Mouse (Mus musculus) liver, embryonic 14.5 days (tissue): ENCODE results near the gene Snrpa. TPM values are rescaled to one million over a fixed set of nuclear protein-coding genes. Genes with fewer than 3 reads are reported as not detected.

Source experiments
- ATAC-seq: fragments of 200-750 bp; cut with Nextera tagmentation; 2 replicates; pipeline ENCODE4 v1.8.0; 2017; ENCODE audit warnings: moderate number of reproducible peaks, mild to moderate bottlenecking, moderate library complexity; ENCODE audit not compliant: insufficient read depth
- DNase-seq, 3 experiments: peaks; one replicate each; pipeline ENCODE4 v3.0.0-alpha.2; 2012 to 2013; ENCODE audit warnings: low read depth in 3 of 3, low spot score in 3 of 3
- H3K27ac ChIP-seq: fragments of 300-500 bp; sonication (generic); 2 replicates; pipeline ENCODE4 v1.5.1; 2014; ENCODE audit warnings: moderate library complexity, mild to moderate bottlenecking, control low read depth, inconsistent platforms
- H3K27me3 ChIP-seq: fragments of 300-500 bp; sonication (generic); 2 replicates; pipeline ENCODE4 v1.6.1; 2014; ENCODE audit warnings: mild to moderate bottlenecking, low read length, moderate library complexity; ENCODE audit not compliant: control insufficient read depth, insufficient read depth
- H3K36me3 ChIP-seq: fragments of 300-500 bp; sonication (generic); replicated peaks from 2 replicates; pipeline ENCODE4 v1.6.1; 2014; ENCODE audit warnings: low read depth; ENCODE audit not compliant: control insufficient read depth, insufficient read depth
- H3K4me1 ChIP-seq, 2 experiments: fragments of 200-500 bp in 1 of 2; fragments of 300-500 bp in 1 of 2; sonication (generic) in 1 of 2; replicated peaks; 2 replicates each; pipeline ENCODE4 v1.6.1; 2012 to 2014; ENCODE audit warnings: antibody characterized with exemption in 1 of 2, inconsistent platforms in 1 of 2, low read length in 1 of 2; ENCODE audit not compliant: control insufficient read depth in 2 of 2, insufficient read depth in 2 of 2
- H3K4me2 ChIP-seq: fragments of 300-500 bp; sonication (generic); 2 replicates; pipeline ENCODE4 v1.6.1; 2014; ENCODE audit warnings: low read depth, mild to moderate bottlenecking, control low read depth, moderate library complexity
- H3K4me3 ChIP-seq, 2 experiments: fragments of 200-500 bp in 1 of 2; fragments of 300-500 bp in 1 of 2; sonication (generic) in 1 of 2; 2 replicates each; pipeline ENCODE4 v1.5.1; 2012 to 2014; ENCODE audit warnings: low read depth in 2 of 2, low read length in 2 of 2, mild to moderate bottlenecking in 2 of 2, control low read depth in 1 of 2, inconsistent platforms in 1 of 2, moderate library complexity in 1 of 2; ENCODE audit not compliant: insufficient read depth in 1 of 2
- H3K9ac ChIP-seq: fragments of 300-500 bp; sonication (generic); replicated peaks from 2 replicates; pipeline ENCODE4 v1.6.1; 2014; ENCODE audit warnings: mild to moderate bottlenecking, control low read depth, moderate library complexity
- H3K9me3 ChIP-seq: fragments of 300-500 bp; sonication (generic); 2 replicates; pipeline ENCODE4 v1.6.1; 2016; ENCODE audit warnings: low read length, mixed read lengths; ENCODE audit not compliant: control insufficient read depth
- CTCF ChIP-seq: IDR thresholded peaks from 2 replicates; pipeline ENCODE4 v1.5.1; 2016; ENCODE audit warnings: antibody characterized with exemption, low read depth, control low read depth
- EP300 ChIP-seq: IDR thresholded peaks from 2 replicates; pipeline ENCODE4 v1.6.1; 2016; ENCODE audit warnings: antibody characterized with exemption, low read depth
- WGBS: fragments of 180-500 bp; shearing (Covaris S2); extraction: QIAGEN DNeasy Blood & Tissue Kit; methylation state at CpG from one replicate; pipeline ENCODE4 v1.1.7; 2014; ENCODE audit not compliant: insufficient replicate concordance; 5-methylcytosine and 5-hydroxymethylcytosine counted together
- microRNA counts: library from miRNA; unstranded; fragments of <30 nt; microRNA quantifications from one replicate; lab custom pipeline; 2016
- microRNA-seq: library from miRNA; unstranded; fragments of <30 nt; microRNA quantifications from one replicate; pipeline ENCODE4, GENCODE M21; 2016
- polyA plus RNA-seq, 2 experiments: library from polyadenylated mRNA; depleted of rRNA in 1 of 2; stranded (reverse) in 1 of 2; unstranded in 1 of 2; fragments of >200 nt; fragmentation: Nextera tagmentation in 1 of 2; extraction: Ambion mirVana in 1 of 2; gene quantifications; 2 replicates each; pipeline versions ENCODE4 v1.2.1 to v1.2.3; 2012 to 2014

Gene Snrpa
- polyA plus RNA-seq, 2 experiments = 82.6 to 93.3 TPM

GRCm38 (mm10) chr7:27156005-27156404, 40.1 kb downstream of the Snrpa start:
- Histone ChIP-seq H3K36me3 (peaks cover 4% of the 10 kb centered on the region), H3K9ac (no peak overlapping the region), H3K4me2 (no peak overlapping the region), H3K27me3 (no peaks in the 10 kb centered on the region), H3K9me3 (no peaks in the 10 kb centered on the region), H3K4me1 (peaks cover 0 to 7% of the 10 kb centered on the region in 2 experiments; a peak in 2 of 4 replicates), H3K27ac (no peak overlapping the region), H3K4me3 (no peak overlapping the region)
- WGBS = 84% methylated on average over 13 of the region's 13 CpGs
- TF ChIP-seq CTCF = no peak
- no peak for TF ChIP-seq EP300
- ATAC-seq = no peak
- DNase-seq = no peak

GRCm38 (mm10) chr7:27153205-27153764, 42.8 kb downstream of the Snrpa start, which contains the start of gene Cyp2t4:
Gene Cyp2t4, plus strand, starts transcription at chr7:27153714.
- peaks cover under 1% of the 10 kb centered on the region for H3K36me3 ChIP-seq
- no peak within 1 kb of the TSS for H3K4me3 ChIP-seq
- ATAC-seq (no peak), DNase-seq (no peak)
- no peaks in the 10 kb centered on the region for H3K9me3 ChIP-seq
- no peak within 1 kb of the TSS for H3K9ac ChIP-seq
- TF ChIP-seq CTCF (no peak), EP300 (no peak)
- no peak within 1 kb of the TSS for H3K27ac ChIP-seq
- no peaks in the 10 kb centered on the region for H3K4me1 ChIP-seq
- 66% methylated on average over 10 of the region's 10 CpGs for WGBS
- no peaks in the 10 kb centered on the region for H3K27me3 ChIP-seq
- no peak within 1 kb of the TSS for H3K4me2 ChIP-seq

MicroRNAs encoded within 50 kb of the gene (microRNA counts, 519-probe panel; counts per million panel counts)
- microRNA mmu-miR-1191 (lab: Ali Mortazavi, UCI) = 69.9 counts per million

Small RNAs within 50 kb of the gene (microRNA-seq; reads per million reads assigned to microRNA genes)
- gene Mir1191 (11.8 reads per million, percentile 23 among the genes with 10 or more reads in this experiment), gene Mir3101 (not detected)

Other genes with a start within 250 kb of the Snrpa start
- gene Cyp2a12, start 167.2 kb downstream of the Snrpa start, polyA plus RNA-seq (2012; rRNA removed) = 2.0 and 2.5 TPM in 2 replicates
- 1.8 and 2.6 TPM in 2 replicates for gene Cyp2a12, start 167.2 kb downstream of the Snrpa start, polyA plus RNA-seq (2014; fragmentation: Nextera tagmentation; extraction: Ambion mirVana)
- gene Cyp2f2, start 76.4 kb downstream of the Snrpa start, polyA plus RNA-seq (2012; rRNA removed) = 0.09 and 0.21 TPM in 2 replicates
- gene Cyp2f2, start 76.4 kb downstream of the Snrpa start, polyA plus RNA-seq (2014; fragmentation: Nextera tagmentation; extraction: Ambion mirVana) = 0.32 and 0.45 TPM in 2 replicates
- not detected in 2 replicates for gene Cyp2t4, start 42.6 kb downstream of the Snrpa start, polyA plus RNA-seq (2012; rRNA removed)
- not detected in 2 replicates for gene Cyp2t4, start 42.6 kb downstream of the Snrpa start, polyA plus RNA-seq (2014; fragmentation: Nextera tagmentation; extraction: Ambion mirVana)
- gene Egln2, start 29.5 kb downstream of the Snrpa start, polyA plus RNA-seq (2012; rRNA removed) = 22.2 and 23.3 TPM in 2 replicates
- gene Egln2, start 29.5 kb downstream of the Snrpa start, polyA plus RNA-seq (2014; fragmentation: Nextera tagmentation; extraction: Ambion mirVana) = 11.7 and 13.8 TPM in 2 replicates
- 15.2 and 15.9 TPM in 2 replicates for gene Rab4b, start 17.4 kb downstream of the Snrpa start, polyA plus RNA-seq (2012; rRNA removed)
- gene Rab4b, start 17.4 kb downstream of the Snrpa start, polyA plus RNA-seq (2014; fragmentation: Nextera tagmentation; extraction: Ambion mirVana) = 18.3 and 19.1 TPM in 2 replicates
- gene Gm21983, start 15.2 kb downstream of the Snrpa start, polyA plus RNA-seq (2012; rRNA removed) = 0.04 TPM in 2 replicates
- 0.28 TPM in 1 of 2 replicates, not detected in the other for gene Gm21983, start 15.2 kb downstream of the Snrpa start, polyA plus RNA-seq (2014; fragmentation: Nextera tagmentation; extraction: Ambion mirVana)
- gene Mia, start 15.1 kb downstream of the Snrpa start, polyA plus RNA-seq (2012; rRNA removed) = 0.55 and 0.67 TPM in 2 replicates
- gene Mia, start 15.1 kb downstream of the Snrpa start, polyA plus RNA-seq (2014; fragmentation: Nextera tagmentation; extraction: Ambion mirVana) = 0.52 TPM in 1 of 2 replicates, not detected in the other
- 1.9 and 2.4 TPM in 2 replicates for gene BC024978, start 490 bp downstream of the Snrpa start, polyA plus RNA-seq (2012; rRNA removed)
- 0.56 and 0.59 TPM in 2 replicates for gene BC024978, start 490 bp downstream of the Snrpa start, polyA plus RNA-seq (2014; fragmentation: Nextera tagmentation; extraction: Ambion mirVana)
- gene Itpkc, start 32.4 kb upstream of the Snrpa start, polyA plus RNA-seq (2012; rRNA removed) = 2.0 and 2.3 TPM in 2 replicates
- gene Itpkc, start 32.4 kb upstream of the Snrpa start, polyA plus RNA-seq (2014; fragmentation: Nextera tagmentation; extraction: Ambion mirVana) = 1.3 and 1.5 TPM in 2 replicates
- 9.3 and 12.4 TPM in 2 replicates for gene Coq8b, start 36.8 kb upstream of the Snrpa start, polyA plus RNA-seq (2012; rRNA removed)
- 17.7 and 19.8 TPM in 2 replicates for gene Coq8b, start 36.8 kb upstream of the Snrpa start, polyA plus RNA-seq (2014; fragmentation: Nextera tagmentation; extraction: Ambion mirVana)
- 1.9 and 2.1 TPM in 2 replicates for gene Numbl, start 62.2 kb upstream of the Snrpa start, polyA plus RNA-seq (2012; rRNA removed)
- 0.72 and 0.83 TPM in 2 replicates for gene Numbl, start 62.2 kb upstream of the Snrpa start, polyA plus RNA-seq (2014; fragmentation: Nextera tagmentation; extraction: Ambion mirVana)
- gene Ltbp4, start 141.4 kb upstream of the Snrpa start, polyA plus RNA-seq (2012; rRNA removed) = 5.2 and 5.5 TPM in 2 replicates
- 2.5 and 3.0 TPM in 2 replicates for gene Ltbp4, start 141.4 kb upstream of the Snrpa start, polyA plus RNA-seq (2014; fragmentation: Nextera tagmentation; extraction: Ambion mirVana)
- 19.1 and 24.7 TPM in 2 replicates for gene Shkbp1, start 159.7 kb upstream of the Snrpa start, polyA plus RNA-seq (2012; rRNA removed)
- 11.8 and 15.1 TPM in 2 replicates for gene Shkbp1, start 159.7 kb upstream of the Snrpa start, polyA plus RNA-seq (2014; fragmentation: Nextera tagmentation; extraction: Ambion mirVana)
- gene Gm20479, start 161.1 kb upstream of the Snrpa start, polyA plus RNA-seq (2012; rRNA removed) = 0.09 and 0.40 TPM in 2 replicates
- gene Gm20479, start 161.1 kb upstream of the Snrpa start, polyA plus RNA-seq (2014; fragmentation: Nextera tagmentation; extraction: Ambion mirVana) = not detected in 2 replicates